Mouse (Mus musculus): ENCODE results near the gene Gm28305. TPM values are rescaled to one million over a fixed set of nuclear protein-coding genes. Genes with fewer than 3 reads are reported as not detected.

Gm28305 gene
- not detected in 2 replicates for polyA plus RNA-seq (2015; fragmentation: Nextera tagmentation; extraction: Ambion mirVana)

GRCm38 (mm10) chr9:104040362-104040761 lies at the start of gene Gm28305:
Gene Gm28305 (plus strand): TSS chr9:104040662.
- H3K4me3 ChIP-seq (ENCODE audit: low read length): no peak within 1 kb of the TSS
- H3K27me3 ChIP-seq (replicated peaks; ENCODE audit: control insufficient read depth, insufficient read depth, low read length): no peaks in the 10 kb centered on the region
- H3K9ac ChIP-seq (ENCODE audit: low read depth, low read length): no peak within 1 kb of the TSS
- H3K36me3 ChIP-seq (ENCODE audit: control insufficient read depth, insufficient read depth, low read length): no peaks in the 10 kb centered on the region
- H3K9me3 ChIP-seq (ENCODE audit: control insufficient read depth, low read length): no peaks in the 10 kb centered on the region
- H3K4me2 ChIP-seq (ENCODE audit: low read length): no peak within 1 kb of the TSS
- H3K4me1 ChIP-seq (ENCODE audit: control insufficient read depth, insufficient read depth, low read depth, low read length): no peaks in the 10 kb centered on the region
- H3K27ac ChIP-seq (ENCODE audit: low read depth, low read length): no peak within 1 kb of the TSS
- 68% methylated on average over 2 of the region's 2 CpGs for WGBS
- no peak for ATAC-seq

GRCm38 (mm10) chr9:103996496-103996895 lies 44.0 kb upstream of the Gm28305 start:
- 7% methylated on average over 2 of the region's 2 CpGs for WGBS
- no peak overlapping the region for H3K4me3 ChIP-seq (ENCODE audit: low read length)
- H3K4me2 ChIP-seq (ENCODE audit: low read length): no peak overlapping the region
- no peaks in the 10 kb centered on the region for H3K9me3 ChIP-seq (ENCODE audit: control insufficient read depth, low read length)
- no peaks in the 10 kb centered on the region for H3K36me3 ChIP-seq (ENCODE audit: control insufficient read depth, insufficient read depth, low read length)
- no peak overlapping the region for H3K27ac ChIP-seq (ENCODE audit: low read depth, low read length)
- H3K27me3 ChIP-seq (replicated peaks; ENCODE audit: control insufficient read depth, insufficient read depth, low read length): peaks cover 2% of the 10 kb centered on the region; the same call in 1 of the 2 replicates
- no peak overlapping the region for H3K9ac ChIP-seq (ENCODE audit: low read depth, low read length)
- ATAC-seq: no peak
- H3K4me1 ChIP-seq (ENCODE audit: control insufficient read depth, insufficient read depth, low read depth, low read length): no peaks in the 10 kb centered on the region

GRCm38 (mm10) chr9:104000601-104001000 lies 39.9 kb upstream of the Gm28305 start:
- Histone ChIP-seq H3K4me3 (ENCODE audit: low read length) (no peak overlapping the region), H3K4me1 (ENCODE audit: control insufficient read depth, insufficient read depth, low read depth, low read length) (peaks cover 8% of the 10 kb centered on the region; the same call in 1 of the 2 replicates), H3K27me3 (replicated peaks; ENCODE audit: control insufficient read depth, insufficient read depth, low read length) (peaks cover 2% of the 10 kb centered on the region; the same call in 1 of the 2 replicates), H3K9ac (ENCODE audit: low read depth, low read length) (no peak overlapping the region), H3K9me3 (ENCODE audit: control insufficient read depth, low read length) (no peaks in the 10 kb centered on the region), H3K27ac (ENCODE audit: low read depth, low read length) (no peak overlapping the region), H3K36me3 (ENCODE audit: control insufficient read depth, insufficient read depth, low read length) (0 out of 2 replicates have a peak, but pooled peaks cover 2% of the 10 kb centered on the region), H3K4me2 (ENCODE audit: low read length) (no peak overlapping the region)
- 51% methylated on average over 3 of the region's 3 CpGs for WGBS
- no peak for ATAC-seq

DNA sequence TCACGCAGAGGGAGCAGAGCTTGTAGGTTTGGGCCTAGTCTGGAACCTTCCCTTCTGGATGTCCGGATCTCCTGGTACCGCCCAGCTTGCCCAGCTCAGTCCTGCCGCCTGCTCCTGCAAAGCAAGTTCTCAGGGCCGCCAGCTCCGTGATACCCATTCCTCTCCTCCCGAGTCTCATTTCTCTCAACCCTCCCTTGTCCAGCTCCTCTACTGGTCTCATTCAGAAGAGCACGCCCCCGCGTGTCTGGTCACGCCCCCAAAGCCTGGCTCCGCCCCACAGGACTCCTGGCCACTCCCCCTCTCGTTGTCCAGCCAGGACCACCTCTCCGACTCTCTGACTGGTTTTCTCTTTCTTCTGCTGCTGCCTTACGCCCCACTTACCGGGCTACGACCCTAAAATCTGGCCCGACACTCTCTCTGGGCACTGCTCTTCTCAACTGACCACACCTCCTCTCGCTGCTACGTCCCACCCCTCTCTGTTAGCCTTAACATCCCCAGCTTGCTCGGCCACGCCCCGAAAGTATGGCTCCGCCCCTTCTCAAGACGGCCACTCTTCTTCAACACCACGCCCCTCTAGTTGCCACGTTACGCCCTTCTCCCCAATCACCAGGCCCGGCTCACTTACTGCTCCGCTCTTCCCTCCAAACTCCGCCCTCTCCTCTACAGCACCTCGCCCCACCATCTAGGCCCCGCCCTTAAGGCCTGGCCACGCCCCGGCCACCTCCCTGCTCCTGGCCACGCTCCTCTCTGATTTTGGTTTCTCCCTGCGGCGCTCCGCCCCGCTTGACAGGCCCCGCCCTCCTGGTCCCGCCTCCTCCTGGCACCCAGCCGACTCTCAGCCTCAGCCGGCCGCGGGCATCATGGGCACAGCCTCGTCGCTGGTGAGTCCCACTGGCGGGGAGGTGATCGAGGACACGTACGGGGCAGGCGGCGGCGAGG lies 38.3 kb upstream of the Gm28305 start, which contains the start of gene Nphp3:
Gene Nphp3 (plus strand): TSS at position 624 of the 939 bp plus-strand sequence.
- 0 out of 2 replicates have a peak, but pooled peaks cover 2% of the 10 kb centered on the region for H3K36me3 ChIP-seq (ENCODE audit: control insufficient read depth, insufficient read depth, low read length)
- ATAC-seq: peak; percentile 98
- under 1% methylated on average over 55 of the region's 55 CpGs for WGBS
- peaks cover 2% of the 10 kb centered on the region; the same call in 1 of the 2 replicates for H3K27me3 ChIP-seq (replicated peaks; ENCODE audit: control insufficient read depth, insufficient read depth, low read length)
- H3K27ac ChIP-seq (ENCODE audit: low read depth, low read length): peak within 1 kb of the TSS; percentile 93
- H3K4me2 ChIP-seq (ENCODE audit: low read length): peak within 1 kb of the TSS; percentile 79
- H3K4me1 ChIP-seq (ENCODE audit: control insufficient read depth, insufficient read depth, low read depth, low read length): peaks cover 8% of the 10 kb centered on the region; the same call in 1 of the 2 replicates
- no peaks in the 10 kb centered on the region for H3K9me3 ChIP-seq (ENCODE audit: control insufficient read depth, low read length)
- peak within 1 kb of the TSS; percentile 66 for H3K9ac ChIP-seq (ENCODE audit: low read depth, low read length)
- peak within 1 kb of the TSS; percentile 56 for H3K4me3 ChIP-seq (ENCODE audit: low read length)

DNA sequence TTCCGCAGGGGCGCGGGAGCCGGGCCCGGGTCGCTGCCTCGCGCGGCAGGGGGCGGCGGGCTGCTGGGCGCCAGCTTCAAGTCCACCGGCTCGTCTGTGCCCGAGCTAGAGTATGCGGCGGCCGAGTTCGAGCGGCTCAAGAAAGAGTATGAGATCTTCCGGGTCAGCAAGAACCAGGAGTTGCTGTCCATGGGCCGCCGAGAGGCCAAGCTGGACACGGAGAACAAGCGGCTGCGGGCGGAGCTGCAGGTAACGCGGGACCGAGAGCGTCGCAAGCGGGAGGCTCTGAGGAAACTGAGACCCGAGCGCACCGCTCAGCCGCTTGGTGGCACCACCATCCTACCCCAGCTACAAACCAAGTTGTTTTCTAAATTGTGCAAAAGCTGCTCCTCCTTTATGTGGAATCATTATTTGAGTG lies 37.5 kb upstream of the Gm28305 start:
- peaks cover 2% of the 10 kb centered on the region; the same call in 1 of the 2 replicates for H3K27me3 ChIP-seq (replicated peaks; ENCODE audit: control insufficient read depth, insufficient read depth, low read length)
- ATAC-seq: peak; percentile 60
- H3K36me3 ChIP-seq (ENCODE audit: control insufficient read depth, insufficient read depth, low read length): 0 out of 2 replicates have a peak, but pooled peaks cover 2% of the 10 kb centered on the region
- no peaks in the 10 kb centered on the region for H3K9me3 ChIP-seq (ENCODE audit: control insufficient read depth, low read length)
- 2% methylated on average over 37 of the region's 37 CpGs for WGBS
- peak overlapping the region; percentile 80 for H3K27ac ChIP-seq (ENCODE audit: low read depth, low read length)
- peaks cover 8% of the 10 kb centered on the region; the same call in 1 of the 2 replicates for H3K4me1 ChIP-seq (ENCODE audit: control insufficient read depth, insufficient read depth, low read depth, low read length)
- H3K4me3 ChIP-seq (ENCODE audit: low read length): peak overlapping the region; percentile 56
- peak overlapping the region; percentile 79 for H3K4me2 ChIP-seq (ENCODE audit: low read length)
- H3K9ac ChIP-seq (ENCODE audit: low read depth, low read length): peak overlapping the region; percentile 66

DNA sequence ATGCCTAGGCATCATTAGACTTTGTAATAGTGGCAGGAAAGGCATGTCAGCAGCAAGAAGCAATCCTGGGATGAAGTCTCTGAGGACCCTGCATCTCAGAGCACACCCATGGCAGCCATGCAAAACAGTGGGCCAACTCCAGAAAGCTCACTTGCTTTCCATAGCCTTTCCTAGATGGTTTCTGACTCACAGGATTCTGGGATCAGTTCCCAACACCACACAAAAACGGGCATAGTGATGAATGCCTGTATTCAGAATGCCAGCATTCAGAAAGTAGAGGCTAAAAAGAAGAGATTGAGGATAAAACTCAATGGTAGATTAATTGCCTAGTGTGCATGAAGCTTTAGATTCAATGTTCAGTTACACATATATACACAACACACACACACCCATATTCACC lies 25.9 kb upstream of the Gm28305 start:
- no peak for ATAC-seq
- Histone ChIP-seq H3K4me1 (ENCODE audit: control insufficient read depth, insufficient read depth, low read depth, low read length) (no peaks in the 10 kb centered on the region), H3K9ac (ENCODE audit: low read depth, low read length) (no peak overlapping the region), H3K36me3 (ENCODE audit: control insufficient read depth, insufficient read depth, low read length) (peaks cover 11% of the 10 kb centered on the region; the same call in 1 of the 2 replicates), H3K27ac (ENCODE audit: low read depth, low read length) (no peak overlapping the region), H3K27me3 (replicated peaks; ENCODE audit: control insufficient read depth, insufficient read depth, low read length) (no peaks in the 10 kb centered on the region), H3K4me3 (ENCODE audit: low read length) (no peak overlapping the region), H3K9me3 (ENCODE audit: control insufficient read depth, low read length) (no peaks in the 10 kb centered on the region), H3K4me2 (ENCODE audit: low read length) (no peak overlapping the region)
- WGBS: 68% methylated on average over 1 of the region's 1 CpGs

DNA sequence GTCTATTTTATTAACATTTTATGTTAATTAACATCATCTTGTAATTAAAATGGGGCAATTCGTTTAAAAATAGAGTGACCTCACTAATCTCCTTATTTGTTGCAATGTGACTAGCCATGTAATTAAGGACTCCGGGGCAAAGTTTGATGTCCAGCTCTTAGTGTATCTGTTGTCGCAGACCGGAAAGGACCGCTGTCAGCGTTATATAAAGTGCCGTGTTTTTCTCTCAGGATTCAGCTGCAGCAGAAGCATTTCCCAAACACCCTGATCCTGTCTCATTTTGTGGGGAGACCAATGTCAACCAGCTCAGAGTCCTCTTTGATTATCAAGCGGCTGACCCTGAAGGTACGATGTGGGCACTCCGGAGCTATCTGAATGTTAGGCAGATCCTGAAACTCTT lies 19.4 kb upstream of the Gm28305 start:
- no peak for ATAC-seq
- WGBS: 94% methylated on average over 10 of the region's 10 CpGs
- no peak overlapping the region for H3K9ac ChIP-seq (ENCODE audit: low read depth, low read length)
- peaks cover 6% of the 10 kb centered on the region; the same call in 1 of the 2 replicates for H3K36me3 ChIP-seq (ENCODE audit: control insufficient read depth, insufficient read depth, low read length)
- no peaks in the 10 kb centered on the region for H3K27me3 ChIP-seq (replicated peaks; ENCODE audit: control insufficient read depth, insufficient read depth, low read length)
- H3K4me1 ChIP-seq (ENCODE audit: control insufficient read depth, insufficient read depth, low read depth, low read length): no peaks in the 10 kb centered on the region
- no peak overlapping the region for H3K4me3 ChIP-seq (ENCODE audit: low read length)
- H3K9me3 ChIP-seq (ENCODE audit: control insufficient read depth, low read length): no peaks in the 10 kb centered on the region
- no peak overlapping the region for H3K4me2 ChIP-seq (ENCODE audit: low read length)
- H3K27ac ChIP-seq (ENCODE audit: low read depth, low read length): no peak overlapping the region

GRCm38 (mm10) chr9:104027186-104027585 lies 13.3 kb upstream of the Gm28305 start:
- Histone ChIP-seq H3K36me3 (ENCODE audit: control insufficient read depth, insufficient read depth, low read length) (peaks cover 16% of the 10 kb centered on the region), H3K27ac (ENCODE audit: low read depth, low read length) (no peak overlapping the region), H3K4me1 (ENCODE audit: control insufficient read depth, insufficient read depth, low read depth, low read length) (no peaks in the 10 kb centered on the region), H3K27me3 (replicated peaks; ENCODE audit: control insufficient read depth, insufficient read depth, low read length) (no peaks in the 10 kb centered on the region), H3K4me2 (ENCODE audit: low read length) (no peak overlapping the region), H3K9ac (ENCODE audit: low read depth, low read length) (no peak overlapping the region), H3K4me3 (ENCODE audit: low read length) (no peak overlapping the region), H3K9me3 (ENCODE audit: control insufficient read depth, low read length) (peaks cover 4% of the 10 kb centered on the region; the same call in 1 of the 2 replicates)
- no peak for ATAC-seq
- over 99% methylated on average over 8 of the region's 8 CpGs for WGBS

DNA sequence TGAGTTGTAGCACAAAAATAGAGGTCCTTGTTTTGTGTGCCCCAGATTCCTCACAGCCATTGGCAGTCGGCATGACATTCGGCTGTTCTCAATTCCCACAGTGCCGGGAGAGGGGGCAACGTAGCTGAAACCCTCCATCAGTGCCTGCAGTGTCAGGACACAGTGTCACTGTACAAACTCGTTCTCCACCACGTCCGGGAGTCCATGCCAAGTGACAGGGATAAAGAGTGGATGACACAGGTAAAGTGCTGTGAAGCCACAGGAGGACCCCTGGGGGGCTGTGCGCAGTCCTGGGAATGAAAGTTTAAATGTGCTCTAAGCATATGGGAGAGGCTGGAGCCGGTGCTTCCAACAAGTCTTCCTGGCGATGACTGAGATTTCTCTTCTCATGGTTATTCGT lies 10.6 kb upstream of the Gm28305 start:
- Histone ChIP-seq H3K4me2 (ENCODE audit: low read length) (no peak overlapping the region), H3K27ac (ENCODE audit: low read depth, low read length) (no peak overlapping the region), H3K4me1 (ENCODE audit: control insufficient read depth, insufficient read depth, low read depth, low read length) (no peaks in the 10 kb centered on the region), H3K36me3 (ENCODE audit: control insufficient read depth, insufficient read depth, low read length) (peaks cover 16% of the 10 kb centered on the region), H3K9me3 (ENCODE audit: control insufficient read depth, low read length) (peaks cover 4% of the 10 kb centered on the region; the same call in 1 of the 2 replicates), H3K4me3 (ENCODE audit: low read length) (no peak overlapping the region), H3K9ac (ENCODE audit: low read depth, low read length) (no peak overlapping the region), H3K27me3 (replicated peaks; ENCODE audit: control insufficient read depth, insufficient read depth, low read length) (no peaks in the 10 kb centered on the region)
- 90% methylated on average over 11 of the region's 11 CpGs for WGBS
- ATAC-seq: no peak

All from hindbrain, embryonic 16.5 days (tissue).